Mouse (Mus musculus) activated CD4-positive, CD25-positive, alpha-beta regulatory T cell, adult 4 months (primary cell): ENCODE measurements around the gene Dpp4. TPM values are rescaled to one million over a fixed set of nuclear protein-coding genes. Genes with fewer than 3 reads are reported as not detected.

Experiments
- ATAC-seq: one replicate; pipeline ENCODE4 v1.8.0; 2017
- polyA plus RNA-seq, 2 experiments: library from polyadenylated mRNA; unstranded; fragments of 100-300 nt; shearing (Covaris generic); gene quantifications; one replicate each; pipeline ENCODE4 v1.2.1; 2017

Gene Dpp4
- 100 to 1,000 TPM in 1 of 2 experiments, 10 to 100 TPM in 1; 89.9 to 107 TPM for polyA plus RNA-seq

DNA sequence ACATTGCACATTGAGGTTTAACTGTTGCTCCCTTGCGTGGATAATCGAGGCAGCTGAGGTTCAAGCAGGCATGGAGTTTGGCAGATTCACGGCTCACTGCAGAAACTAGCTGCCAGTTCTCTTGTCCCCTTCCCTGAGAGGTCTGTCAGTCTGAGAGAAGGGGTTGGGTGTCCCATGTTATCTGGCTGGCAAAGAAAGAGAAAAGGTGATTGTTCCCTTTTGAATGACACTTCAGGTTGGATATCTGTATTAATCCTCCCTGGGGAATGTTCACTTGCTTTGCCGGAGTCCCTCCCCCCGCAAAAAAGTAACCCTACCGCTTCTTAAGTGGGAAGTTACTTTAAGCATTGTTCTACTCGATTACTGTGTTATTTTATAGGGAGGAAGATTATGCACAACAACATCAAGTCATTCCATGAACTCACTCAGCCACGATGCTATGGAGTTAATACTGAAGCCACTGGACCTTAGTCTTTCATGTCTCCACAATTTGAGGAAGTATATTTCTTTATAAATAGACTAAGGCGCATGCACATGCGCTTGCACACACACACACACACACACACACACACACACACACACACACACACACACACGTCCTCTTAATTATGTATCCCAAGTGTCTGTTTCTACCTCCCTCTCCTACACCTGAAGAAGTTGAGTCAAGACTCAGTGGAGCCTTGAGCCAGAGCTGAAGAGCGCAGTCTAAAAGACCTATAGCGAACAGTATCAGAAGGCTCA, at the start of gene Dpp4:
TSS of gene Dpp4 (minus strand) at position 151 of the 741 bp plus-strand sequence.
- ATAC-seq: no peak

DNA sequence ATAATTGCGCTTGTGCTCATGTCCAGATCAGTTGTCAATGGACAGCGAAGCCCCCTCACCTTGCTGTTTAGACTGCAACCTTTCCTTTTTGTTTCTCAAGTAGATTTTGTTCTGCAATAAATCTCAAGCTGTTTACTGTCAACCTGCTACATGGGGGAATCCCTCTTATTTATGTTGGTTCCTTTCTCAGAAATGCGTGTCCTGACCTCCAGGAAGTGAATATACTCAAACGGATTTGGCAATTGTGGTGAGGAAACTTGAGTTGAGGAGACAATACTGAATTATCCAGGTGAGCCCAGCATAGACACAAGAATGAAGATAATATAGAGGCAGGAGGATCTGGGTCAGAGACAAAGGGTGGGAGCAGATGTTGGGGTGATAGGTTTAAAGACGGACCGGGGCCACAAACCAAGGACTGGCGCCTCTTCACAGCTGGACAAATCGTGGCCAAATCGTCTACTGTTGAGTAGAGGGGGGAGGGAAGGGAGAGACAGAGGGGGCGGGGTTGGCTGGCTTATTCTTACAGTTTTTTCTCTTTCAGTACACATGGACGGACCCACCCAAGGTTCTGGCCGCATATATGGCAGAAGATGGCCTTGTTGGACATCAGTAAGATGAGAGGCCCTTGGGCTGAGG, 48.9 kb upstream of the Dpp4 start:
- peak; percentile 38 for ATAC-seq

DNA sequence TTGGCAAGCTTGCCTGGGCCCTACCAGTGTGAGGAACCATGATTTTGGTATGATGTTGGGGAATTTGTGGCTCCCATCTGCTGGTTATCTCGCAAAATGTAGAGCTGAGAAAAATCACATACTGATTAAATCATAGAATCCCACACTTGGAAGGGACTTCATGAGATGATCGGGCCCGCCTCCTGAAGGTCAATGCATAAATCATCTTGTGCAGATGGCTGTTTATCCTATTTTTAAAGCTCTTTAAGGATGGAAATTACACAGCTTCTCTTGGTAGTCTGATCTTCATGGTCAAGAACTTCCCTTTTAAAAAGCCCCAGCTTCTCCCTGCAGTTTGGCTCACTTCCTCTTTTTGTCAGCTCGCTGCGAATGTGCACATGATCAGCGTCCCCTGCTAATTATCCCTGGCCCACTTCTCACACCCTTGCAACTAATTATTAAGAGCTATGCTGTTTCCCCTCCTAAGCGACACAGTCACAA, 48.2 kb upstream of the Dpp4 start:
- ATAC-seq: no peak

DNA sequence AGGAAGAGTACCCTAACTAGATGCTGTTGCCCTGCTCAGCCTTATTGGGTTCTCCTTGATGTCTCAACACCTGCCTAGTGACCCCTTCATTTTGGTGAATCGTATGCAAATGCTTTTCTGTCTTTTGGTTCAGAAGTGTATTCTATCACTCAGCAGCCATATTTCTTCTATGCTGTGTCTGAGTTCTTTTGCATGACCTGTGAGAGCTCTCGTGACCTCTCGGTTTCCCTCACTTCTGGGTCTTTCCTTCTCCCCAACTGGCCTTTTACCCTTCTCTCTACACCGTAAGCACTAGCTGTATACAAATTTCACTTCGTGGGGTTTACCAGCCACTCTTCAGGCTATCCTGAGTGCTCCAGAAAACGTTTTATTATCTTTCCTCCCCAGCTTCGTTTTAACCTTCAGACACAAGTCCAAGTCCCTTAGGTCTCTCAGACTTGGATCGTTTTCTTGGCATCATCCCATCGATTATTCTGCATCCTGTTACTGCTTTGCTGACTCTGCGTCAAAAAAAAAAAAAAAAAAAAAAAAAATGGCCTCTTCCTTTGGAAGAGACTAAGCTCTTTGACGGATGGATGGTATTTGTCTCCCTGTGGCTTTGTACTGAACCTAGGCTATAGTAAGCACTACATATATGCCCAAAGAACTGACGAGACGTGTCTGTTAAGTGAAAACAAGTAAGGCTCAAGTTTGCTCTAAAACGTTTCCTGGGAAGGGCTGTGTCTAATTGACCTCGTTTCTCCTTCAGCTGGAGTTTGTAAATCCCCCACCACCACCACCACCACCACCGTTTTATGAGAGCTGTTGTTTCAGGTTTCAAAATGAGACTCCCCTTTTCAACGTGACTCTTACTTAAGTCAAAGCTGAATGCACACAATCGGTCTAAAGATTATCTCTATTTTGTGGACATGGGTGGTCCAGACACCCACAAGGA, 47.5 kb upstream of the Dpp4 start:
- ATAC-seq: peak; percentile 13

DNA sequence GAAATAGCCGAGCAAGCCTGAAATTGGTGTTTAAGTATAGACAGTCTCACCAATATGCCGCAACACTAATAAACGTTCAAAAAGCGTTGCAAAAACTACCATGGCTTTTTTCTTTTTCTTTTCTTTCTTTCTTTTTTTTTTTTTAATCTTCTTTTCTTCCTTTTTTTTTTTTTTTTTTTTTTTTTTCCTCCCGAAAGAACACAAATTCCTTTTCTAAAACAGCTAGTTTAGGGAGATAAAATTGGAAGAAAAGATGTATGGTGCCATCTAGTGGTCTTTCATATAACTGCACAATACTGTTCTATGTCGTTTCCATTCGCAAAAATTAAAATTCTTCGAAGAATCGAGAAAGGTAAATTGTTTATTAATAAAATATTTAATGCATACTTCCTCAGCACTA, 46.0 kb upstream of the Dpp4 start:
- ATAC-seq: peak; percentile 43

DNA sequence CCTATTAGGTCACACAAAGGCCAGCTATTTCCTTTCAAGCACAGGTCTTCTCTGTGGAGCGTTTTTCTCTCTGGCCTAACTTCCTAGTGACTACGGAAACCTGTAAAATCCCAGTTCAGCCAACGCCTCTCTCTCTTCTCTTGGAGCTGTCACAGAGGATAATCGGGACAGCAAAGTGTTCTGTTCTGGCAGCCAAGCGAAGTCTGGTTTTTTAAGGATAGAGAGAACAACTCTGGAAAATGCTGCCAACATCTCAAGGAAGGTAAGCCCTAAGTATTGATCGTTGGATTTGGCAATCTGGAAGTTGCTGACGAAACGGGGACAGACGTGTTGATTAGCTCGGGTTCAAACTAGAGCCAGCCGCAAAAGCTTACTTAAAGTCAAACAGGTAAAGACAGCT, 43.0 kb upstream of the Dpp4 start:
- ATAC-seq: no peak

DNA sequence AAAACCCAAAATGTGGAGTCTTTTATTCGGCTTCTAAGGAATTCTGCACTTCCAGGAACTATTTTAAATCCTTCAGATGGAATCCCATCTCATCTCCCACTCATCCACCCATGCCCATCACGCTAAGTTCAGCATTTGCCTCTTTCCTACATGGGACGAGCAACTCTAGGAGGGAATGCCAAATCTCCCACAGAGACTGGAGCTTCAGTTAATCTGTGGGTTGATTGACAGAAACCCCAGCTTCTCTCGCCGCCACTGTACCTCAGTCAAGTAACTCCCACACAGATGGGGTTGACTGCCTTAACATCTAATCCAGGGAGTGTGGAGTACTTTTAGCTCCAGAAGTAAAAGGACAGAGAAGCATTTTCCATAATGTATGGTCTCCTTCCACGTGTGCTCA, 42.0 kb upstream of the Dpp4 start:
- ATAC-seq: no peak

DNA sequence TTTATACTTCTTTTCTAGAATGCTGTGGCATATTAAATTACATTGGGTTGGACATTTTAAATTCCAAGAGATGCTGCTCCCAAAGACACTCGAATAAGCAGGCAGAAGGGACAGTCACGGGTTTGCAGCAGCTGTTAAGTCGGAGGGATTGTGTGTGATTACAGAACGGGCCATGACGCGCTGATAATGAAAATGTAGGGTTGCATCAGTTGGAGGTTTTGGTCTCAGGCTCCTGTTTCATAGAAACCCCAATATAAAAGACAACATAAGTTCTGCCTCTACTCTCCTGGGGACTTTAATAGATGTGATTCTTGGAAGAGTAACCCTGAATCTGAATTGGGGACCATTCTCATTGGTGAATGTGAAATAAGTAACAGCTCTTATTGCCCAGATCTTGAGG, 38.3 kb upstream of the Dpp4 start:
- ATAC-seq: no peak

DNA sequence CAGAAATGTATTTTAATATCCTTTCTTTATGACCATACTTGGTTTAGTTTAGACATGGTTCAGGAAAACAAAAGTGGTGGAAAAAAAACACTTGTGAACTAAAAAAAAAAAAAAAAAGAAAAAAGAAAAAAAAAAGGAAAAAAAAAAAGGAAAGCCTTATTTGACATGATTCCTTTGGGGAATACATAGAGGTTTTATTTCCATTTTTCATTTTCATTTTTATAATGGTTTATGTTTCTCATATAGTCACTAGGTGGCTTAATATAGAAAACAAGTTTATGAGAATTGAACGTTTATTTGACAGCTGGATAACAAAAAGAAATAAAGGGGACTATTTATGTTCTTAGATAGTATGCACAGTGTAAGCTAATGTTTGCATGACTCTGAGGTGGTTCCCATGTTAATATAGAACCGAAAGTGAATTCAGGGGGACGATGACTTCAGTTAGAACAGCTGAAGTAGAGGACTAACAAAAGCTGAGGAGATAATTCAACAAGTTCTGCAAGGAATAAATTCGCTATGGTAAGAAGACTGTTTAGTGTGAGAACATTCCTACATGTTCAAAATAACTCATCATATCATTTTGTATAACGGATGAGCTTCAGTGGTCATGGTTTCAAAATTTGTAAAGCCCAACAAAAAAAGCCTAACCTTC, 37.8 kb upstream of the Dpp4 start:
- ATAC-seq: no peak

DNA sequence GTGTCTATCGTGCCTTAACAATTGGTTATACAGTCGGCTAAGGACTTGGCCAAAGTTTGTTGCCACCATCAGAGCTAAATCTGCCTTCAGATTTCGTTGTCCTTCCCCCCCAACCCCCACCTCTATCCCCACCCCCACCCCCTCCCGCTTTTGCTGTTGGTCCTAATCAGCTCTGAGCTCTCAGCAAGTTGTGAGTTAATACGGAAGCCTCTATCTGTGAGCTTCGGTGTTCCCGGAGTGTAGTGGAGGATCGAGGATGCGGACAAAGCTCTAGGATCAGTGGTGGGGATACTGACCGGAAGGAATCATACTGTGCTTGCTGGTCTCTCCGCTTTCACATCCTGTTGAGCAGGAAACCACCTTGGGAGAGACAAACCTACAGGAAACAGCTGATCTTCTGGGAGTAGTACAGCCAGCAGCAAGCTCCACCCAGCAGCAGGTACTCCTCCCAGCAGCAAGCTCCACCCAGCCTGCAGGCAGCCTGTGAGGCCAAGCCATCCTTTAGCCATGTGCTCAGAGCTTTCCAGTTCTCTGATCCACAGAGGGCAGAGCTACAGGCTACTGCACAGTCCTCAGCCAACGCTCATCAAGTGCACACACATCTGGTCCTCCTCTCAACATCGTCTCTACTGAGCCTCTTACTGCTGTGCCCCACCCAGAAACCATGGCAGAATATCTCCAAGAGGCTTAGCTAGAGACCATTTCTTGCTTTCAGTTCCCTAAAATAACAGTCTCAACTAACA, 28.9 kb upstream of the Dpp4 start:
- ATAC-seq: peak; percentile 95

DNA sequence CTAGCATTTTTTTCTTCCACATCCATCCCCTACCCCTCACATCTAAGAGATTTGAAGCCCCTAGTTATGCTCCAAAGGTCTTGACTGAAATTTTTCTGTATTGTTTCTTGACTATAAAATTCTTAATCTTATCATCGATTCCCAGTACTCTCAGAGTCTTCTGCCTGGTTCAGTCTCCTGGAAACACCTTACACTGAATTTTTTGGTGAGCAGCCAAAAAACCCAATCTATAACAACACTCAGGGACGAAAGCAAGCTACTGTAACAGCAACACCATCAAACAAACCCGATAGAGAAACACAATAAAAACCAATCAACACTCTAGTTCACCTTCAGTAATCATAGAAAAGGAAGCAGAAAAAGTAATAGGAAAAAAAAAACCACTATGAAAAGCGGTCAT, 28.1 kb upstream of the Dpp4 start:
- no peak for ATAC-seq

DNA sequence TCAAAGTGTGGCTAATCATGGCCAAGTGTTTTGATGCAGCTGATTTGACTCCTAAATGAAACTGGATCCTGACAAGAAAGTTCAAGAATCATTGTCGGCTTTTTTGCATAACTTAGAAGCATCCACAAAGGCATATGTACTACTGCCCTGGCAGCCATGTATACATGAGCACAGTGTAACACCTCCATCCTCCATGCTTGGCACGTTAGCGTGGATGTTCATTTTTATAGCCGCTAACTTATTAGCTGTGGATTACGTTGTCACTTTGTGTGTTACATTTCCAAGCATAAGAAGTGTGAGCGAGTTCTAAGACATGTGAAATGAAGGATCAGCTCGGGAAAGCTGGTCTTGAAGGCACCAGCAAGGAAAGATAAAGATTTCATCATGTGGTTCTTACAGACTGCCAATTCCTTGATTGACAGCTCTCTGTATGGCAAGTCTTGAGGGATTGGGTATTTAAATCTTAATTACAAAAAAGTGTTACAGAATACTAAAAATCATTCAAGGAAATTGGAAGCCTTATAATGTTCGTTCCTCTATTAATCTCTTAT, 19.3 kb upstream of the Dpp4 start:
- ATAC-seq: no peak

DNA sequence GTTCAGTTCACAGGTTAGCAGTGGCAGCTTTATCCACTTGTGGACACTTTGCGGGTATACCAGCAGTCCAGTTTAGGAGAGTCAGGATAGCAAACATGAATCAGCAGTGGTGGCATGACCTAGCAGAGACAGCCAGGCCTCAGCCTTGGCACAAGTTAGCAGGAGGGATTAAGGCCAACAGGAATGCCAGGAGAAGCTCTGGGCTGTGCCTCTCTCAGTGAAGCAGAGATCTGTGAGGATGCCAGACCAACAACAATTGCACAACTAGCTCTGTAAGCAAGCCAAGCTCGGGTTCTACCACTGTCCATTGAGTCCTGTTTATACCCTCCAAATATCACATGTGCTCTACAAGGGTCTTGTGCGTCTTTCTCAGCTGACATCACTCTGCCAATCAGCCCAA, 13.9 kb upstream of the Dpp4 start:
- ATAC-seq: no peak

DNA sequence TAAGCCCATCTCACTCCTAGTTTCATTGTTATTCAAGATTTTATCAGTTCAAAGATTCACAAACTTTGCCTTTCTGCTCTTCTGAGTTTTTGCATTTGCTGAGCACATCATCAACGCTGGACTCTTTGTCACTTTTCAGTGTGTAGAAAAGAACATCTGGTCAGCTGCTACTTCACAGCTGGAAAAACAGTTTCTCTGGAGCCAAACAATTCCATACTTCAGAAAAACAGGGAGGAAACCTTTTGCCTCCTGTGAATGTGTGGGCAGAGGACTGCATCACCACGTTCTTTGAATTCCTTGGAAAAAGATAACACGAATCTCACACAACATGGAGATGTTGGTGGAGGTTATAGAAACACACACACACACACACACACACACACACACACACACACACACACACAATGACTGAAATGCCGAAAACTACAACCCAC, 11.3 kb upstream of the Dpp4 start:
- ATAC-seq: no peak

DNA sequence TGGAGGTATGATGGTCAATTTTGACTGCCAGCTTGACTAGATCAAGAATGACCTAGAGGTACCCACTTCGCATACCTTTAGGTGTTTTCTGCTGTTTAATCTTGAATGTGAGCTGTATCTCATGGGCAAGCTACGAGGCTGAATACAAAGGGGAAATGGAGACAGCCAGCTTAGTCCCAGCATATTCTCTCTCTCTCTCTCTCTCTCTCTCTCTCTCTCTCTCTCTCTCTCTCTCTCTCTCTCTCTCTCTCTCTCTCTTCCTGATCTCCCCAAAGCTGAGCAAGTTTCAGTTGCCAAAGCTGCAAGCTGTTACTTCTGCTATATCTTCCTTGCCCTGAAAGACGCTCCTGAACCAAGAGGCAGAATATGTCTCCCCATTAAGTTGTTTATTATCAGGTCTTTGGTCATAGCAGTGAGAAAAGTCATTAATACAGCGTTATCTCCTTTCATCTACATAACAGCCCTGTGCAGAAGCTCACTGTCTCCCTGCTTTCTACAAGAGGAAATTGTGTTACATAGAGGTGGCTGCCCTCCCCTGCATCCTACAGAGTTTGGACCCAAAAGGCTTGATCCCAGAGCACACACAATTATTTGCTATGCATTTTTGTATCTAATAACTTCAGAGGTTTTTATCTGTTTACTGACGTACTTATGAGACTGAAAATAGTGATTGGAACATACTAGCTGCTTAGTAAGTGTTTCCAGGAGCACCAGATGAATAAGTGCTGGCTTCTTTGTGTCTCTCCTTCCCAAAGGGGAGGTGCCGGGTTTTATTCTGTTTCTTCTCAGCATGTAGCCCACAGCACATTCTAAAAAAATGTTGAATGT, 10.7 kb upstream of the Dpp4 start:
- ATAC-seq: no peak

DNA sequence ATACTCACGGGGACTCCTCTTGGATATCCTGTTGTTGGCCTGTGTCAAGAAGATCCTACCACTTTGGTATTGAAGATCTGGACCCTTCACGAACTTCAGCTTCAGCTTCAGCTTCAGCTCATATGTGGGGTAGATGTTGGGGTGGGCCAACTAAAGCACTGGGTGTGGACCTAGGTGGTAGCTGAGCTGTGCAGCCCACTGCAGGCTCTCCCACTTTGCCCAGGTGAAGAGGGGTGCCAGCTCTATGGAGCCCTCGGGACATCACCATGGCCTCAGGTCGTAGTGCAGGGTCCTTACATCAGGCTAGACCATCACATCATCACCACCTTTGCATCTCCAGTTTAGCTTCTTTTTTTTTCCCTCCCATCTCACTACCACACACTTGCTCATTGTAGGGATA, 9.2 kb upstream of the Dpp4 start:
- ATAC-seq: no peak

DNA sequence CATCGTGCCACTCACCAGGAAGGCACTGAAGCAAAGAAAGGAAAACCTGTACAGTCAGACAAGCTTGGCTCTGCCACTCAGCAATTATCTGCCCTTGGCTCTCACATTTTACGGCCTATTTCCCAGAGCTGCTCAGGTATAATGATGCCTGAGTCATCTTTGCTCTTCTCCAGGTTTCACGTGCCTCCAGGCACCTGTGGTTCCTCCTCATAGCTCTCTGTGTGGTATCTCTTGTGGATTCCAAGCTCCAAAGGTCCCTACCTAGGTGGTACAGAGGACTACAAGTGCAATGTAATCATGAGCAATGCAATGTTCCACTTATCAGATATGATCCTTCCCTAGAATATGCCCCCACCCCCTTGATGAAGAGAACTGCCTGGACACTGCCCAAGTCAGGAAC, 8.0 kb upstream of the Dpp4 start:
- ATAC-seq: no peak

DNA sequence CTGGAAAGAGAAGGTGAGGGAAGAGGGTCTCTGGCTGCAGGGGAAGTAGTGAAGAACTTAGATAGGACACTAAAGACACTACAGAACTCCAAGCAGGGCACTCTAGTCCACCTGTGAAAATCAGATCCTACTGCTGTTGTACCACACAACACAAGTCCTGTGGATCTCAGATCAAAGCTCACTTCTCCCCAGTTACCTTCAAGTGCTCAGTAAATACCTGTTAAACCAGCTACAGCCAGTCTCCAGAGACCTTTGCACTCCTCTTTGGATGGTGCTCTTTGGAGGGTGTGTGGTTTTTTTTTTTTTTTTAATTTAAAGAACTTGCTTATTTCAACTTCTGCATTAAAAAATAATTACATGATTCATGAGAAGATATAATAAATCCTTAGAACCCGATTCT, 5.2 kb upstream of the Dpp4 start:
- no peak for ATAC-seq

DNA sequence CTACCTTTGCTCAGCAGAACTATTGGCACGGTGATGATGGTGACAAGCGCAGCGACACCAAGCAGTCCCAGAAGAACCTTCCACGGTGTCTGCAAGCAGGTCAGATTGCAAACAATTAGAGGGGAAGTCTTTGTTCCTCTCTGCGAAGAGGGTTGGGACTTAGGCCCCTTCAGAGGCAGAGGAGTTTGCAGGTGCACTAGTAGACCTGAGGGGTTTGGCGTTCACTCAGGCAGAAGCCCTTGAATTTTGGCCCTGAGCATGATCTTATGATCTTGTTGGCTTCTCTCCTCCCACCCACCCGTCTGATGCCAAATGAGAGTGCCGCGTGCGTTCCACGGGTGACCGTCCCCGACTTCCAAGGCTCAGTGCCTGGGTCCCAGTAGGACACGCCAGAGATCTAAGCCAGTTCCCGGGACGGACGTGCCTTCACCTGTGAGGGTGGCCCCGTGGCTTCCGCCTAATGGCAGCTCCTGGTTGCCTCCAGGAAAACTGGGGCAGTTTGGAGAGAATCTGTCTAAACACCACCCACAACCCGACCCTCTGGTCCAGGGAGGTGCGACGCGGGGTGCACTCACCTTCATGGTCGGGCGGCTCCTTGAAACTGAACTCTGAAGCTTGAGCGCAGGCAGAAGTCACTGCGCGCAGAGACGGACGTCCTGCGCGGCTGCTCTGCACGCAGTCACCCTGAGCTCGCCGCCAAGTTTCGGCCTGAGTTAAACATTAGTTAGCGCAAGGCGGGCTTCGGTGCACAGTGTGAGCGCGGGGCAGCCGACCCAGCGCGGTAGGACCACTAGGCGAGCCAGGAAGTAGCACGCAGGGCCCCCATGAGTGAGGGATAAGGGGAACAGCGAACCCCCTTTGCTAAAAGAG, 585 bp downstream of the Dpp4 start:
- ATAC-seq: peak; percentile 58
